9 mouse cellular contexts compared by ENCODE assay signal in the genomic region with DNA sequence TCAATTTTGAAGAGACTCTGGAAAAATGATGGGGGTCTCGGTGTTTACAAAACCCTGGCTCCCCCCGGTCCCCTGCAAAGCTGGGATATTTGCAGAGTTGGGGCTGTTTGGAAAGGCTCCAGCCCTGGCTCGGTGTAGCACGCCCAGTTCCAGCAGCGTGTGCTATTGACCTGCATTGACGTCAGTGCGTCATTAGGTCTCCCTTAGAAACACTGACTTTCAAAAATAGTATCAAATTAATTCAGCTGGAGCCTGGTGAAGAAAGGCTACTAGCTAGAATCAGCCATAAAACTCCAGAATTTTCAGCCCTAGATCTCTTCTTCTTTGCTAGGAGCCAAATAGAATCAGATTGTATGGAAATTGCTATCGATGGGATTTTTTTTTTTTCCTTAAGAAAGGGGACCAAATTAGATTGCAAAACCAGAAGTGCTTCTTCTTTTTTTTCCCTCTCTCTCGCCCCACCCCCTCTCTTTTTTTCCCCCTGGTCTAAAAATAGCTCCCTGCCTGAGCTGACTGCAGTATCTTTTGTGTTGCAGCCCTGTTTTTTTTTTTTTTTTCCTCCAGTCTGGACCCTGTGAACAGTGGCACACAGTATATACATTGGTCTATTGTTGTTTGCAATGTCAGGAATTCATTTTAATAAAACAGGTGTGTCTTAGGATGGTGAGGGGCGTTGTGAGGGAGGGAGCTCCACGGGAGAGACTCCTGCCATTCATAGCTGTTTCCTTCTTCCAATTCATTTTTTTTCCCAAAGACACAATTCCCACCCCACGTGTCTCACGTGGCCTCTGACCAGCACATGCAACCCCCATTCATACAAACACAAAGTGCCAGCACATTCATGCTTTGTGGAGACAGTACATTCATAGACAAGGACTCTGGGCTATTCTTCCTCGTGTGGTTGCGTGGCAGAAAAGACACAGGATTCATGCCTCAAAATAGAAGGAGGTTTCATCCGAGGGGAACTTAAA.
A peak's percentile ranks its signal among the peaks of the same experiment; 100 is the strongest.
DNase-seq lines count a peak whose midpoint lies in the region; ATAC-seq lines count a peak whose summit lies in the region.
"Had no signal": no experiment of that assay in that cellular context is flagged by ENCODE, and none has a peak within 500 bp of the region (broad histone marks: within the 10 kb centered on the region; RNA-seq: fewer than 3 reads in every experiment).

No protein-coding gene starts in this region.

- peak overlapping the region; percentile 83 for H3K27ac ChIP-seq in heart, embryonic 16.5 days (ENCODE audit: low read length)

- peaks cover 35% of the 10 kb centered on the region for H3K4me1 ChIP-seq in heart, embryonic 16.5 days (ENCODE audit: control insufficient read depth, insufficient read depth, low read length)

- no peaks in the 10 kb centered on the region for H3K9me3 ChIP-seq in heart, embryonic 16.5 days (replicated peaks; ENCODE audit: control insufficient read depth, low read length)

- peak; percentile 32 for DNase-seq in gastrocnemius, postnatal 10 days
- no peak for DNase-seq in gastrocnemius, postnatal 4 days (ENCODE audit: low spot score in 2 of 2)
- peak; percentile 72 for DNase-seq in embryo, embryonic 11 days
- DNase-seq in kidney, postnatal 14 days = peak; percentile 58
- DNase-seq in lung, postnatal 25 days (ENCODE audit: low spot score) = peak; percentile 17
- peak; percentile 69 for DNase-seq in right cerebral cortex, postnatal 4 days
- DNase-seq in T-cell, adult 2 months (ENCODE audit: low spot score) = no peak

- WGBS in heart, embryonic 16.5 days = 5% methylated on average over 16 of the region's 16 CpGs

- H3K27me3 ChIP-seq in heart, embryonic 16.5 days (ENCODE audit: control insufficient read depth, insufficient read depth, low read length) = no peaks in the 10 kb centered on the region

- H3K9ac ChIP-seq in heart, embryonic 16.5 days (ENCODE audit: low read length) = peak overlapping the region; percentile 73

- H3K4me2 ChIP-seq in heart, embryonic 16.5 days (ENCODE audit: low read depth, low read length) = peak overlapping the region; percentile 83

- peak; percentile 56; the same call in 1 of the 2 replicates for ATAC-seq in heart, embryonic 16.5 days (replicated peaks; ENCODE audit: extremely low read depth, insufficient read depth, low FRiP score)
- ATAC-seq: Patski had no signal

- H3K36me3 ChIP-seq in heart, embryonic 16.5 days (ENCODE audit: control insufficient read depth, insufficient read depth) = no peaks in the 10 kb centered on the region

- peak overlapping the region; percentile 55 for H3K4me3 ChIP-seq in heart, embryonic 16.5 days (ENCODE audit: low read length)

Comparison
In these comparisons a context has a peak if more than half of its experiments do, and no peak if none do; other contexts are left out.
1. DNase-seq: peak in gastrocnemius, postnatal 10 days (single experiment), embryo, embryonic 11 days (single experiment), kidney, postnatal 14 days (single experiment), lung, postnatal 25 days (single experiment) and right cerebral cortex, postnatal 4 days (single experiment); none in gastrocnemius, postnatal 4 days (0 of 2) and T-cell, adult 2 months (single experiment).